Mouse (Mus musculus) CH12.LX (cell line): ENCODE data around the gene Rgs12.

Source experiments
- CHD2 ChIP-seq: IDR thresholded peaks from 2 replicates; pipeline ENCODE4 v1.6.1; 2011; ENCODE audit warnings: low read length, improper control_type of control experiment
- CTCF ChIP-seq, 2 experiments: IDR thresholded peaks in 1 of 2; conservative IDR thresholded peaks in 1 of 2; 2 replicates each; pipeline ENCODE4 v1.5.1; 2011 to 2012; ENCODE audit warnings: low read depth in 2 of 2, low read length in 2 of 2, improper control_type of control experiment in 1 of 2, inconsistent platforms in 1 of 2, mild to moderate bottlenecking in 1 of 2, moderate library complexity in 1 of 2
- E2F4 ChIP-seq: IDR thresholded peaks from 2 replicates; pipeline ENCODE4 v1.6.1; 2011; ENCODE audit warnings: low read depth, low read length, improper control_type of control experiment; ENCODE audit not compliant: insufficient replicate concordance
- EP300 ChIP-seq: IDR thresholded peaks from 2 replicates; pipeline ENCODE4 v1.6.1; 2011; ENCODE audit warnings: low read length, improper control_type of control experiment
- MAFK ChIP-seq: IDR thresholded peaks from 2 replicates; pipeline ENCODE4 v1.6.1; 2011; ENCODE audit warnings: low read length, improper control_type of control experiment; ENCODE audit not compliant: insufficient replicate concordance
- POLR2A ChIP-seq: IDR thresholded peaks from 2 replicates; pipeline ENCODE4 v1.6.1; 2011; ENCODE audit warnings: low read depth, mild to moderate bottlenecking, improper control_type of control experiment, low read length
- SIN3A ChIP-seq: IDR thresholded peaks from 2 replicates; pipeline ENCODE4 v1.6.1; 2012; ENCODE audit warnings: low read length, improper control_type of control experiment, inconsistent platforms
- TBP ChIP-seq: conservative IDR thresholded peaks from 2 replicates; pipeline ENCODE4 v1.6.1; 2011; ENCODE audit warnings: low read depth, low read length, improper control_type of control experiment
- TCF12 ChIP-seq: IDR thresholded peaks from 2 replicates; pipeline ENCODE4 v1.6.1; 2014; ENCODE audit warnings: low read depth, mild to moderate bottlenecking, inconsistent platforms, low read length, improper control_type of control experiment
- ZC3H11A ChIP-seq: IDR thresholded peaks from 2 replicates; pipeline ENCODE4 v1.6.1; 2012; ENCODE audit warnings: low read depth, mild to moderate bottlenecking, inconsistent platforms, low read length, improper control_type of control experiment
- ZKSCAN1 ChIP-seq: IDR thresholded peaks from 2 replicates; pipeline ENCODE4 v1.6.1; 2012; ENCODE audit warnings: low read depth, inconsistent platforms, low read length, improper control_type of control experiment, borderline replicate concordance
- ZNF384 ChIP-seq: IDR thresholded peaks from 2 replicates; pipeline ENCODE4 v1.6.1; 2012; ENCODE audit warnings: low read depth, low read length, improper control_type of control experiment, inconsistent platforms

- TF ChIP-seq E2F4 (no peak), SIN3A (no peak), TBP (no peak), EP300 (no peak), MAFK (no peak), ZC3H11A (no peak), POLR2A (no peak), CTCF (conservative IDR thresholded peaks at IDR 0.05 in 1 of 2, IDR thresholded peaks at IDR 0.05 in 1 of 2; ENCODE audit: low read depth in 2 of 2, low read length in 2 of 2) (no peak), CHD2 (no peak), ZNF384 (no peak), ZKSCAN1 (no peak), TCF12 (no peak; the same call in 1 of the 2 replicates)
Observed at GRCm38 (mm10) chr5:34998754-34999153, 49.5 kb downstream of the Rgs12 start.
